Mouse (Mus musculus) gonadal fat pad, adult 2 months (tissue): Measurements from ENCODE around the gene Nkx2-5. TPM values are rescaled to one million over a fixed set of nuclear protein-coding genes. Genes with fewer than 3 reads are reported as not detected.

Source experiments
- DNase-seq: peaks from one replicate; pipeline ENCODE4 v3.0.0-alpha.2; 2012; ENCODE audit warnings: low read depth
- polyA plus RNA-seq: library from polyadenylated mRNA; depleted of rRNA; stranded (reverse); fragments of >200 nt; gene quantifications from 2 replicates; pipeline ENCODE4 v1.2.3, GENCODE M21; 2012

The Nkx2-5 gene
- polyA plus RNA-seq, 1 experiment, result not detected

DNA sequence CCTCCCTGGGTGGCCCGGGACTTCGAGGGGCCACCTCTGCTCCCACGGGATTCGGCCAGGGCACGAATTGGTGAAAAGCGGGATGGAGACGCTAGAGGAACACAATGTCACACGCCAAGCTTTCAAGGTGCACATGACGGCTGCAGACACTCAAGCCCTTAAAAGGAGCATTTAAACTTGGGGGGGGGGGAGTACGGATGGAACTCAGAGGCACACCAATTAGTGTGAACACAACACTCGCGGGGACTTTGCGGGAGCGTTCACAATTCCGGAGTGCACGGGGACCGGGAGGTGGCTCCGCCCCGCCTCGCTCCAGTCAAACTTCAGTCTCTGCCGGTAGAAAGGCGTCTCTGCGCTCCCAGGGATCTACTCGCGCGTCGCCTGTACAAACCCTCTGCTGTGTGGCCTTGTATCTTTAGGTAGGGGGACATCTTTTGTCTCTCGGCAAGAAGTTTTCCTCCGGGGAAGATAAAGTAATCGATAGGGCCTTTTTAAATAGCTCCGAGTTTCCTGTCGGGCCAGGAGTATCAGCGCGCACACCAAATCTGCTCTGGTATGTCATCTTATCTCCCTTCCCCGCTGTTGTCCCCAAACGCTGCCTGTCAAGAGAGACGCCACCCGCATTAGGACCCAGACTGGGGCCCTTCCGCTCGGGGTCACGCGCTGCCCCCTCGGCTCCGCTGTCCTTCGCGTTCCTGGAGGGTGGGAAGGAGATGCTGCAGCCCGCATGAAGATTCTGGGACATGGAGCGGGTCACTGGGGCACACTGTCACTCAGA lies 5.7 kb upstream of the Nkx2-5 start:
- no peak for DNase-seq

DNA sequence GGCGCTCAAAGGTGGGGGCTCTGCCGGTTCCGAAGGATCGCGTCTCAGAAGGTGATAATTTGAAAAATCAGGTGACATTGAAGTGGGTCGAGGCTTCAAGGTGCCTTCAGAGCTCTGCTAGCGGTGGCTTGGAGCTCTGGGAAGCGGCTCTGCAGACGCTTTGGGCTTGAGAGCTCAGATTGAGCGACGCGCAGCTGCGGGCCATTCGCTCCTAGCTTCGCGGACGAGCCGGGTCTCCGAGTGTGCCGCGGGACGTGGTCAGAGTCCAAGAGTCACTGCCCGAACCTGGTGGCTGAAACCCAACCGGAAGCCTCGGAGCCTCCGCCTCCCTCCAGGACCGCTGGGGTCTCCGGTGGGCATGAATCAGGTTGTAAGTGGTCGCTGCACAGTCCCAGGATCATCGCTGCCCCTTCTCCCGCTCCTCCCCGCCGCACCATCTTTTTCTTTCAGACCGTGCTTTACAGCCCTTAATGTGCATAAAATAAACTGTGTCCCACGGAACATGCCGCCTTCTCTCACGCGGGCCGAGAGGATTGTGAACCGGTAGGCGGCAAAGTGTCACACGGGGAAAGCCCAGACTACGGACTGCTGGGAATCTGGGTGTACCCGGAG lies 5.0 kb upstream of the Nkx2-5 start:
- no peak for DNase-seq

DNA sequence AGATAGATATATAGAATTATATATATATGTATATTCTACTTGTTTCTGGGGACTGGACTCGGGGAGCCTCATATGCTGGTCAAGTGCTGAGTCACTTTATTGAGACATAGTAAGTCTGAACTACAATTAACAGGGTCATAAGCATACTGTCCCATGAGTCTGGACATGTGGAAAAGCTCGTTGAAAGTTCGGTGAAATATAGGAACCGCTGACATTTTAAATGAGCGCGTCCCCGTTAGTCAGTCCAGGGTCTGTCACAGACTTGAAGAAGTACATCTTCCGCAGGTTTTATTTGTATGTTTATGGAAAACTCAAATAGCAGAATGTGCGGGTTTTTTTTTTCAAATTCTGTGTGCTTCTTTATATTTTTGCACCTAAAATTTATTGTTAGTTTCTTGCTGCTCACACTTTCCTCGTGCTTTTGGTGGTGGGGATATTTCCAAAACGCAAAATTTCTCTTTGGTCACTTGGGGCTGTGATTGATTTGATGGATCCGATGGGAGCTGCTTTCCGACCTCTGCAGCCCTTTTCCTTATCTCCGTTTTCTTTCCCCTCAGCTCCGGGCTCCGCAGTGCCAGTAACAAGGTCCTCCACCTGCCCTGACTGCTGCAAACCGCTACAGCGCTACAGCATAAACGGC lies 4.4 kb upstream of the Nkx2-5 start:
- DNase-seq, result no peak

DNA sequence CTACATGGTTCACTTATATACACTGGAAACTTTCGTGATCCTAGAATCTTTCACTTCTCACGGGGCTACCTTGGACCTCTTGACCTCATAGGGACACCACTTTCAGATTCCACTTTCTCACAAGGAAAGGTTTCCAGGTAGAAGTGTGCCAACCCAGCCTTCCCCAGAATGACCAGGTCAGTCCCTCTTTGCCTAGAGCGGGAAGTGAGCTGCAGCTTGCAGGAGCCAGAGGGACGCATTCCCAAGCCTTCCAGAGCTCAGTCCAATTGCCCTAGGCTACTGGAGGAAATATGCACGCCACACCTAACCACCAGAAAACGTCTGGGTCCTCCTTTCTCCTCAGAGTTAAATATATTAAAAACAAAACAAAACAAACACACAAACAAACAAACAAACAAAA lies 3.4 kb upstream of the Nkx2-5 start:
- no peak for DNase-seq

DNA sequence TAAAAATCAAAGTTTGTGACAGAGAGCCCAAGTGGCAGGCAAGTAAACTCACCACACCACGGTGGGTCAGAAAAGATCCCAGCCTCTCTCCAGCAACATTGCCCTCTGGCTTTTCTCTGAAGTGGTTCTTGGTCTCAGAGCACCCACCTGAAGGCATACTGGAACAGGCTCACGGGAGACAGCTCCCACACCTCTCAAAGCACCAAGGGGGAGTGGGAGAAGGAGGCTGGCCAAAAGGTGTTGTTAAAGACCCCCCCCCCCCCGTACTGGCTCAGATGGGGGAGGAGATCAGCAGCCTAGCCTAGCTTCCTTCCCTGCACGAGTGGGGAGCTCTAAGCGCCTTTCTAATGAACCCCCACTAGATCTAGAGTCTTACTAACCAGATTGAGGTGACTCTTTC lies 3.0 kb upstream of the Nkx2-5 start:
- DNase-seq, result no peak

DNA sequence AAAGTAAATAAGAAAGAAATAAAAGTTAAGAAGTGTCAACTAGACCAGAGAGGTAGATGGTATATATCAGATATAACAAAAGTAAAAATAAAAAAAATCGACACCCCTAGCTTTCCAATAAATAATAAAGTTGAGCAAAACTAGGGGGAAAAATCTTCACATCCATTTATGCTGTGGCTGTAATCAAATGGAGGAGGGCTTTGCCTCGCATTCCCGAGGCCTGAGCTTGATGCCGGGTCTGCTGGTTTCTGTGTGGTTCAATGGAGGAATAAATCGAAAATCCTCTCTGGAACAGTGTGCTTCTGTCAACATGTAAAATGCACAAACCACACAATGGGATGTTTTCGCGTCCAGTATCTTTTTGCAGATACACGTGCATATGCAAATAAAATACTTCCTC lies 1.6 kb upstream of the Nkx2-5 start:
- no peak for DNase-seq

DNA sequence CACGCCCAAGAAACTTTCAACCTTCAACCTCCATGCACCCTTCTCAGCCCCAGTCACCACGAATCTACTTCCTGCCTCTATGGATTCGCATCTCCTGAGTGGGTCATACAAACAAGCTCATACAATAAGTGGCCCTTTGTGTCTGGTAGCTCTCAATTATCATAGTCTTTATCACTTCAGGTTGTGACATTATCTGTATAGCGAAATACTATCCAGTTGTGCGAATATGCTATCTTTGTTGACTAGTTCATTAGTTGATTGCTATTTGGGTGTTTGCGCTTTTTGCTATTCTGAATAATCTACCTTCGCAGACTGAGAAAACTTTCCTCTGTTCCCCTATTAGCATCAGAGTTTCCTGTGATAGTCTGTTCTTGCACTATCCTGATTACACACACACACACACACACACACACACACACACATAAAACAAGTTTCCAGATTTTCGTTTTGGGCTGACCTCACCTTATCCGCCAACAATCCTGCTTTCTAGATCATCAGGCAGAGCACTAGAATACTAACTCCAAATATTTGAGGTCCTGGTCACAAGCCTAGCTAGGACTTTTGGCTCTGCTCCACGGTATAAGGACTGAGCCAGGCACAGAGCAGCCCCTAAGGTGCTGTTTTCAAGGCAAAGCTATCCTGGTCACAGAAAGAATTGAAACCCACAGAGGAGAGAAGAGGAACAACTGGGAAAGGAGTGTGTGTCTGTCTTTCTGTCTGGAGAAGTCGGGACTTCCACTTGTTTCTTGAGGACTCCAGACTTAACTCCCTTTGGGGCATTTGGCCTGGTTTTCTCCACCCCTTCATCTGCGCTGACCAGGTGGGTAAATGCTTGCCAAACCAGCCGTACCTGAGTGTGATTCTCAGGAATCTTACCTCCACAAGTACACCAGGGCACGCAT lies 591 bp upstream of the Nkx2-5 start:
- DNase-seq, result no peak

DNA sequence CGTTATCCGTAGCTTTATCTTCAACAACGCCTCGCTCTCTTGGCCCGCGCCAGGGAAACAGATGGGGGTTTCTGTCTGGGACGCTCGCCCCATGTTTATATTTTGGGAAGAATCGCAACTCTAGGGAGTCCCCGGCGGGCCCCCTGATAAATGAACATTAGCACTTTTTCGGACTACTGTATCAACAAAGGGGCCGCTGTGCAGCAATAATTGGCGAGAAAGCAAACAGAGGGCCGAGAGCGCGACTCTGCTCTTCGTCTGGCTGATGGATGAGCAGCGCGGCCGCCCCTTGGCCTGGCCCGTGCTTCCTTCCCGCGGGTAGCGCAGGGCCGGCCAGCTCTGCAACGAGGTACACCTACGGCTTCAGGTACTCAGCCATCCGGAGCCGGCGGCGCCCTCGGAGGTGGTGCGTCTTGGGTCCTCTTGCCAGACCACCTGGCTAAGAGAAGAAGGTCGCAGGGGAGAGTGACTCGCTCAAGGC lies 398 bp downstream of the Nkx2-5 start:
- no peak for DNase-seq

DNA sequence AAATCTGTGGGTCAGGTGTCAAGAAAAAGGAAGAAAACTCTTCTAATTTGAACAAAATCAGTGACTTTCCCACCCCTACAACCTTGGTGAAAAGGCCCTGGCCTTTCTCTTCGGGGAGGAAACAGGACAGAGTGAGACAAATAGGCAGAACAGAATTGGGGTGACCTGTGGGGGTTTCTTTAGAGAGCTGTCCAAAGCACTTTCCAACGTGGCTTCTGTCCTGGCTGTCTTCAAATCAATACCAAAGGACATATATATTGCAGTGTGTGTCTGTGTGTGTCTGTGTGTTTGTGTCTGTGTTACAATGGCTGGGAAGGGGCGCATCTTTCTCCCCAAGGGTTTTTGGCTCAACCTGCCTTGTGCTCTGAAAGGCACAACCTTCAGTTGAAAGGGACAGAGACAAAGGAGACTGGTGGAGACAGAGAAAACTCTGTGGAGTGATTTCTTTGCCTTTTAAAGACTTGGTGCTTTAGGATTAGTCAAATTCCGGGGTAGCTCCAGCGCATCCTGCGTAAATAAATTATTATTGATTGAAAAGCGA lies 1.0 kb downstream of the Nkx2-5 start:
- DNase-seq, result no peak

DNA sequence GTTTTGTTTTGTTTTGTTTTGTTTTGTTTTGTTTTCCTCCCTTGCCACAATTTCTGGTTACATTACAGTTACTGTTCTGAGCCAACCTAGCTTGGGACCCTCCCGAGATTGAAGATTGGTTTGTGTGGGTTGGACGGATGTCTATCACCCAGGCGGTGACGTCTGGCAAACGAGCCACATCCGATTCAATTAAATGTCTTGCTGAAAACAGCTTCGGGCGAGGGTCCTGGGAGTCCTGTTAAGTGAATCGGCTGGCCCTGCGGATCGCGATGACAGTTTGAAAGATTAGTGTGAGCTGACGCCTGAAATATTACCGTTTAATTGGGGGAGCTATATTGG lies 1.6 kb downstream of the Nkx2-5 start:
- DNase-seq, result no peak

DNA sequence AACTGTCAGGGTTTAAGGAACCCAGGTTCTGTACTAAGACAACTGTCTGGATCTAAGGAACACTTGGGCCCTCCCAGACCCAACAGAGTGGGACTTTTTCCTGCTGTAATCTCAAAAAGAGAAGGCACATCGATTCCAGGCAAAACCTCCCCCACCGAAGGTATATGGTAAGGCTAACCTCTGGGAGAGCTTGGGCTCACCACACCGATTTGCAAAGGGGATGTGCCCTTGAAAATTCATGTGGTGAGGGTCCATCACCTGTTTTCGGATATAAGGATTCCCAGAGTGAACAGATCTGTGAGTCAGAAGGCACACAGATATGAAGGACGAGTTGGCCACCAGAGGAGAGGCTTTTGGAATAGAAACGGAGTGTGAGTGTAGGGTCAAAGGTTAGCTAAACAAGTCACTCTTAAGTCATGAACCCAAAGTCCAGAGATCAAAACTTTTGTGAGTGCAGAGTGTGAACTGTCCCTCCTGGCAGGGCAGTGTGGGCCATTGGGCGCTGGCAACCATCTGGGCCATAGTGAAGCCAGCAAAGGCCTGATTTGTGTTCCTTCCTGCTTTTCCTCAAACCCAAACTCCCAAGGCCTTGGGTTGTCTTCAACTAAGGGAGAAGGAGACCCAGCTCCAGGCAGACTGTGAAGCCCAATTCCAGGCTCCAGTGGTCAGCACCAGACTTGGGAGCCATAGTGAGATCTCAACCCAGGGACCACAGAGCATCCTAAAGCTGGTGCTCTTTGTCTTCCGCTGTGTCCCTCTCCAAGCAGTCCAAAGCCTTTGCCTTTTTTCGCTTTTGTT lies 2.2 kb downstream of the Nkx2-5 start:
- DNase-seq, result no peak

DNA sequence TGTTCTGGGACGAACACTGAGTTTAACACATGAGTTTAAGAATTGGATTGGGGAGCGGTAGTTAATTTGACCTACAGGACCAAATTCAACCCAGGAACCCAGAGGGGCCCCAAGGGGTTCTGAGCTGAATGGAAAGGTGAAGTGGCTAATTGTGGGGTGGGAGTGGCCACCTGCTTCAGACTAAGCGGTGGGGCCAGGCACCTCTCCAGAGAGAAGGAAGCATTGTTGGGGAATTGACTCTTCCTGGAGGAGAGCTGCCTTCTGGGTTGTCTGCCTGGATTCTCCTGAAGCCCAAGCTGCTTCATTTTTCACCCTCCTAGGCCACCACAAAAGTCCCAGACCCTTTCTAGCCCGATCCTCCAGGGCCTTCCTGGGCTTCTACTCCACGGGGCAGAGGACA lies 2.8 kb downstream of the Nkx2-5 start:
- DNase-seq, result no peak

DNA sequence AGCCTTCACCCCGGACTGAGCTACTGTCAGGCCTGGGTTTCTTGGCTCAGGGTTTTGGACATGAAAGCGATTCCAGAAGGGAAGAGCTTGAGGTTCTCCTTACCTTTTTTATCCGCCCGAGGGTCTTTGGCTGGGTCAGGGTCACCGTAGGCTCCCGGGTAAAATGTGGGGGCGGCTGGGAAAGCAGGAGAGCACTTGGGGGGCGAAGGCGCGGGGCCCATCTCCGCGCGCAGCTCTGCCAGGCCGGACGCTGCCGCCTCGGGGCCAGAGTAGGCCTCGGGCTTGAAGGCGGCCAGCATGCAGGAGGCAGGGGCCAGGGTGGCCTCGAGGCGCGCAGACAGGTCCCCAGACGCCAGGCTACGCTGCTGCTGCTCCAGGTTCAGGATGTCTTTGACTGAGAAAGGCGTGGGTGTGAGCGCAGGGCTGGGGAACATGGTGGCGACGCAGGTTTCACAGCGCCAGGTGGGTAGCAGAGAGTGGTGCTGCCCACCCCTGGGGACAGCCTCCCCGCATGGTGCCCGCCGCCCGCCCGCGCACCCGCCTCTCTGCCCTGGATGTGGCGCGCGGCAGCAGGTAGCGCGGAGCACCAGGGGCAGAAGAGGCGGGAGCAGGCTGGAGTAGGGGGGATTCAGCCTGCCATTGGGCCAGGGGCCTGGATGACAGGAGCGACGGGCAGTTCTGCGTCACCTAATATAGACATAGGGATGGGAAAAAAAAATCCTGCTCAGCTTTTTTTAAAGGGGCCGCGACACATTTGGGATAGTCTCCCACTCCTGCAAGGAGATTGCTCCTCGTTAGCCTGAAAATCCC lies 3.7 kb downstream of the Nkx2-5 start:
- no peak for DNase-seq

DNA sequence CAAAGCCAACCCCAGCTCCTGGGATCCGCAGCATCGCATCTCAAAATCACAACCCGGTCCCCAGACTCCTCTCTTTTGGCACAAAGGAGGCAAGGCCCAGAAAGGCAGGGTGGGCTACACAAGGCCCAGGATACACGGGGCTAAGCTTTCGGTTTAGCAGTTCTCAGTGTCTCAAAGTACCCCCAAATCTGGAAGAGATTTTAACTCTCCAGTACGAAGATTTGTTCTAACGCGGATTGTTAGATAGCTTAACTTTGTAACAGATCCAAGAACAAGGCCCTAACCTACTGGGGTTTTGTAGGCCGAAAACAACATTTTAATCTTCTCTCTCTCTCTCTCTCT lies 4.4 kb downstream of the Nkx2-5 start:
- no peak for DNase-seq

DNA sequence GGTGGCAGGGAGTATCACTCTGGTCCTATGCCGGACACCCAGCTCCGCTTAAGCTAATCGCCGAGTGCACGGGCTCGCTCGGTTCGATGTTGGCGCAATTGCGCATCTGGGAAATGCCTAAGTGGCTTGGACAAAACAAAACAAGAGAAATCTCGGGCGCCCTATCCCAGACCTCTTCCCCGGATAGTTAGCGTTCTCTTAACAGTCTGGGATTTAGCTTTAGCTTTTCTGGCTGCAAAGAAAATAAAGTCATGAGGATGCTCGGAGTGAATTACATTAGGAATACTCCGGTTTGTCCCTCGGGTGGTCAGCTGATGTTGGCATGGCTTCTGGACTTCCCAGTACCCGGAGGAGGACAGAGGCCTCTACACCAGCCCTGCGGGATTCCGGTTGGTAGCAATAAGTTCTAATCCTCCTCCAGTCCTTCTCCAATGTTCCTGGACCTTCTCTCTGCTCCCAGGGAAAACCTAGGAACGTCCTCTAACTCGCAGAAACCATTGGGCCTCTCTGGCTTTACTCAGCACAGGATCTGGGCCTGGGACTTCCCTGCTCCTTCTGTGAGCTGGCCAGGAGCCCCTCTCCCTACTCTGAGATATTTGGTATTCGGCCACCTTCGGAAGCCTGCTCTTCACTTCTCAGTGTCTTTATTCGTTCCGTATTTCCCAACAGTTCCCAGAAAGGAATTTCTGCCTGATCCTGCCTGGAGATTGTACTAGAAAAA lies 4.9 kb downstream of the Nkx2-5 start:
- DNase-seq, result no peak

DNA sequence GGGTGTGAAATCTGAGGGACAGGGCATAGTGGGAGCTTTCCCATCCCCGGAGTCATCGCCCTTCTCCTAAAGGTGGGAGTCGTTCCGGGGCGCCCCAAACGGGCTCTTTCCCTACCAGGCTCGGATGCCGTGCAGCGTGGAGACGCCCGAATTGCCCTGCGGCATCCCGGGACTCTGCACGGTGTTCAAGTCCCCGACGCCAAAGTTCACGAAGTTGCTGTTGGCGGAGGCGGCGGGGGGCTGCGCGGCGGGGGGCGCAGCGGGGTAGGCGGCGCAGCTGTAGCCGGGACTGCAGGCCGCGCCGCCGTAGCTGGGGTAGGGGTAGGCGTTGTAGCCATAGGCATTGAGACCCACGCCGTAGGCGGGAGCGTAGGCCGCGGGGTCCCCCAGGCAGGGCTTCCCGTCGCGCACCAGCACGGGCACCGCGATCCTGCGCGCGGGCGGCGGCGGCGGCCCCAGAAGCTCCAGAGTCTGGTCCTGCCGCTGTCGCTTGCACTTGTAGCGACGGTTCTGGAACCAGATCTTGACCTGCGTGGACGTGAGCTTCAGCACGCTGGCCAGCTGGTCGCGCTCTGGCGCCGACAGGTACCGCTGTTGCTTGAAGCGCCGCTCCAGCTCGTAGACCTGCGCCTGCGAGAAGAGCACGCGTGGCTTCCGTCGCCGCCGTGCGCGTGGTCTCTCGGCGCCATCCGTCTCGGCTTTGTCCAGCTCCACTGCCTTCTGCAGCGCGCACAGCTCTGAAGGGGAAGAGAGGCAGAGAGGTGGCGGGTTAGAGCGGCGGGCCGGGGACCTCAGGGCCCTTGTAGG lies 5.7 kb downstream of the Nkx2-5 start:
- DNase-seq, result no peak

DNA sequence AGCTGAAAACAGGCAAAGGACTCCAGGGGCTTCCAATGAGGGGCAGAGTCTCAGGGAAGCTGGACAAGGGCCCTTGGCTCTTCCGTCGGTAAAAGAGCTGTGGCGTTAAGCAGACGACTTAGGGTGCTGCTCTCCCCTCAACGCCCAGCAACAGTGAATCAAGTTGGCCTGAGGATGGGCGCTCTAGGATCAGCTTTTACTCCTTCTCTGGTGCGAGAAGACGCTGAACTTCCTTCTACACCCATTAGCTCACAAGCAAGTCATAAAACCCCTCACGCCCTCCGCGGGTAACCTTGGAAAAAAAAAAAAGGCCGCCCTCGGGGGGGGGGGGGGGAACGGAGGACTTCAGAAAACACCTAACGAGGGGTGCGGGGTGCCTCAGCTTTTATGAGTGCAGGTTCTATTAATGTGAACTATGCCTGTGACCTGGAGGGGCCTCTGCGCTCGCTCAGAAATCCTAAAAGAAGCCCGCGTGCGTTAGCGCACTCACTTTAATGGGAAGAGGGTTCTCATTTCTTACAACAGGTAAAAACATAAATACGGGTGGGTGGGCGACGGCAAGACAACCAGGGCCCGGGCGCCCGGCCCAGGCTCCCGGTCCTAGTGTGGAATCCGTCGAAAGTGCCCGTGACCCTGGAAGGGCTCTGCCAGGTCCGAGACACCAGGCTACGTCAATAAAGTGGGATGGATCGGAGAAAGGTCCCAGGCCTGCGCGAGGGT lies 6.5 kb downstream of the Nkx2-5 start:
- no peak for DNase-seq

DNA sequence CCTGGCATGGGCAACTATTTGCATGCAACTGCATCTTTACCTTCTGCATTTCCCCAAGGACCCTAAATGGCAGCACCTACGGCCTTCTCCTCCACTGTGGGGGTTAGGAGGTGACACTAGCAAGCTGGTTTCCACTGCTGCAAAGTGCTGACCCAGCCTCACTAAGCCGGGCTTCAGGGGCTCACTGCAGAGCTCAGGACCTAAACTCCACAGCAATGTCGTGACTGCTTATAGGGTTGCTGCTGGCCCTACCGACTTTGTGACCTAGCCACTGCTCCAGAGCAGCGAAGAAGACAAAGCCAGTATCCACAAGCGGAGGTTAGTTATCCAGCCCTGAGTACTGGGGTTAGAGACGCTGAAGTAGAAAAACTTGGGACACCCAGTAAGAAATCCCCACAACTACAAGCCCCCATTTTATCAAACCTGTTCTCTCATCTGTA lies 7.2 kb downstream of the Nkx2-5 start:
- no peak for DNase-seq
